Comparison of ENCODE assay signal across 8 mouse cellular contexts in the genomic region with DNA sequence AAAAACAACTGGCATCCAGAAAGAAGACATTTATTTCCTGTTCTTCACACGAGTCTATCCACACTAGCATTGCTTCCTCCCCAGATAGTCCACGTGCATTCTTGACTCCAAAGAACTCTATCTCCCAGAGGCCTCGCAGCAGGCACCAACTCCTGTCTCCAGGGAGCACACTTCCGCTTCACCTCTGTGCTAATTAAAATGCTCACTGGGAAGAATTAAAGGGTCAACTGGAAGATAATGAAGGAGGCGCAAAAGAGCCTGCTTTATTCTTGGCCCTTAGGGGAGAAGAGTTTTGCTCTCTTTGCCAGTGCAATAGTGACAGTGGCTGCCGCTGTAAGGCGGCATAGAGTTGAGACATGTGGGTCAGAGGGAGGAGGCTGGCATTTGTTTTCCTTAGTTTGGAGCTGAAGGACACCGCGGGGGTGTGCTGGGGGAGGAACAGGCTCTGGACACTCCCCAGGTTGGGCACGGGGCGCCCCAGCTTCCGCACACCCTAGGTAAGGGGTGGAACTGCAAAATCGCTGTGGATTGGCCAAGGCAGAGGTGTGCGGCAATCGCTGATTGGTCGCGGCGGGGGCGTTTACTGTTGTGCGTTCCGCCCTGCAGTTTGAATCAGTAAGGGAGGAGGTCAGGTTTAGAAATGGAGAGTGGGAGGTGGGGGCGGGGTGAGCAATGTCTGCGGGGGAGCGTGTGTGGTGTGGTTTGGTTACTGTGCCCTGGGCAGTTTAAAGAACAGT. TPM values are rescaled to one million over a fixed set of nuclear protein-coding genes. Genes with fewer than 3 reads are reported as not detected.
DNase-seq lines count a peak whose midpoint lies in the region; ATAC-seq and TF ChIP-seq lines count a peak whose summit lies in the region.

No protein-coding gene starts in this region.

- H3K36me3 ChIP-seq in CH12.LX (replicated peaks in 1 of 2; ENCODE audit: control insufficient read depth in 1 of 2, insufficient read depth in 1 of 2, low read length in 1 of 2) (peaks cover 0 to 3% of the 10 kb centered on the region in 2 experiments), myocyte (ENCODE audit: control insufficient read depth, insufficient read depth) (no peaks in the 10 kb centered on the region)
- H3K36me3 ChIP-seq in heart, embryonic 13.5 days = no peaks in the 10 kb centered on the region
- no peaks in the 10 kb centered on the region for H3K36me3 ChIP-seq in liver, embryonic 11.5 days (ENCODE audit: control insufficient read depth, insufficient read depth, low read length)
- H3K36me3 ChIP-seq in splenic B cell, adult 2 months (ENCODE audit: control insufficient read depth, insufficient read depth, low read length, poor library complexity, severe bottlenecking) = no peaks in the 10 kb centered on the region

- peak overlapping the region; percentile 63; the same call in 1 of the 2 replicates for H3K9ac ChIP-seq in CH12.LX (ENCODE audit: insufficient read depth, low read depth)
- peak overlapping the region; percentile 79 for H3K9ac ChIP-seq in heart, embryonic 13.5 days
- peak overlapping the region; percentile 67 for H3K9ac ChIP-seq in liver, embryonic 11.5 days (ENCODE audit: low read depth, low read length)

- no peak overlapping the region for H3K27ac ChIP-seq in CH12.LX (ENCODE audit: insufficient read depth, low read depth)
- H3K27ac ChIP-seq in heart, embryonic 13.5 days (replicated peaks) = peak overlapping the region; percentile 89
- peak overlapping the region; percentile 95 for H3K27ac ChIP-seq in liver, embryonic 11.5 days (ENCODE audit: low read depth, low read length)

- no peak for TF ChIP-seq CTCF in CH12.LX (conservative IDR thresholded peaks at IDR 0.05 in 1 of 2, IDR thresholded peaks at IDR 0.05 in 1 of 2; ENCODE audit: low read depth in 2 of 2, low read length in 2 of 2)

- in situ Hi-C loops in CH12.LX (cut with MboI; ENCODE audit: low pct_ligation_motif_present, low pct_unique_long_range_greater_than_20kb, low sequenced_read_pairs) = no loop called here

- TF ChIP-seq POLR2A in CH12.LX (IDR thresholded peaks at IDR 0.05; ENCODE audit: low read depth, low read length) (0 out of 2 replicates have a peak, but pooled peaks have one; percentile 10), myocyte (IDR thresholded peaks at IDR 0.05; ENCODE audit: insufficient read length, low read depth) (peak; percentile 15)

- dilution Hi-C loops in CH12.LX (cut with MboI; ENCODE audit: extremely low pct_ligation_motif_present, extremely low pct_unique_long_range_greater_than_20kb, low sequenced_read_pairs) = no loop called here

- peak overlapping the region in 2 of 3 experiments; percentile 37 to 44 for H3K4me3 ChIP-seq in CH12.LX (replicated peaks in 1 of 3; ENCODE audit: low read depth in 2 of 3, low read length in 2 of 3, poor library complexity in 1 of 3)
- H3K4me3 ChIP-seq in heart, embryonic 13.5 days = peak overlapping the region; percentile 56
- peak overlapping the region; percentile 43 for H3K4me3 ChIP-seq in liver, embryonic 11.5 days (ENCODE audit: low read depth, low read length)
- no peak overlapping the region for H3K4me3 ChIP-seq in myocyte

- TF ChIP-seq EP300 in CH12.LX (IDR thresholded peaks at IDR 0.05; ENCODE audit: low read length) = no peak

- peak; percentile 94 for ATAC-seq in heart, embryonic 13.5 days (ENCODE audit: extremely low read depth, insufficient number of reproducible peaks, low FRiP score, low TSS enrichment)
- peak; percentile 94 for ATAC-seq in liver, embryonic 11.5 days (replicated peaks; ENCODE audit: low FRiP score)

- H3K79me2 ChIP-seq in CH12.LX (replicated peaks; ENCODE audit: control insufficient read depth, extremely low read depth, insufficient read depth, poor library complexity, severe bottlenecking) (no peaks in the 10 kb centered on the region), myocyte (ENCODE audit: control insufficient read depth, insufficient read depth) (peaks cover 5% of the 10 kb centered on the region)

- DNase-seq in CH12.LX (ENCODE audit: extremely low read depth) = peak; percentile 89
- peak; percentile 87 for DNase-seq in c-Kit-positive CD71-negative TER-119-negative erythroid progenitor cells, embryonic 14.5 days (ENCODE audit: low read depth)
- DNase-seq in fibroblast of lung, adult 2 months (ENCODE audit: low read depth) = peak; percentile 94
- peak; percentile 95 for DNase-seq in kidney, postnatal 10 days
- DNase-seq in liver, embryonic 11.5 days (ENCODE audit: low spot score) = peak; percentile 94
- peak; percentile 91 for DNase-seq in splenic B cell, adult 2 months (ENCODE audit: low read depth, low spot score)

- WGBS in heart, embryonic 13.5 days = under 1% methylated on average over 24 of the region's 24 CpGs
- WGBS in liver, embryonic 11.5 days = under 1% methylated on average over 24 of the region's 24 CpGs

- H3K4me1 ChIP-seq in CH12.LX (ENCODE audit: control insufficient read depth in 1 of 2, insufficient read depth in 2 of 2) = peaks cover 8 to 38% of the 10 kb centered on the region in 2 experiments
- H3K4me1 ChIP-seq in heart, embryonic 13.5 days = peaks cover 42% of the 10 kb centered on the region
- H3K4me1 ChIP-seq in liver, embryonic 11.5 days (replicated peaks; ENCODE audit: control insufficient read depth, insufficient read depth, low read length) = peaks cover 48% of the 10 kb centered on the region

- H3K27me3 ChIP-seq in CH12.LX (replicated peaks) (no peaks in the 10 kb centered on the region), myocyte (ENCODE audit: control insufficient read depth, insufficient read depth, insufficient read length) (no peaks in the 10 kb centered on the region)
- H3K27me3 ChIP-seq in heart, embryonic 13.5 days (replicated peaks) = no peaks in the 10 kb centered on the region
- no peaks in the 10 kb centered on the region for H3K27me3 ChIP-seq in liver, embryonic 11.5 days (replicated peaks; ENCODE audit: control insufficient read depth, insufficient read depth, low read length)
- no peaks in the 10 kb centered on the region for H3K27me3 ChIP-seq in splenic B cell, adult 2 months (ENCODE audit: control insufficient read depth, insufficient read depth, low read length, poor library complexity, severe bottlenecking)

- no peak for TF ChIP-seq RAD21 in CH12.LX (IDR thresholded peaks at IDR 0.05; ENCODE audit: low read depth, low read length)

- no peak overlapping the region for H3ac ChIP-seq in myocyte (ENCODE audit: control insufficient read depth, insufficient read length)

- H3K4me2 ChIP-seq in CH12.LX (ENCODE audit: insufficient read depth, low read depth, poor library complexity, severe bottlenecking) (peak overlapping the region; percentile 74), myocyte (ENCODE audit: low read depth) (peak overlapping the region; percentile 78)
- peak overlapping the region; percentile 77 for H3K4me2 ChIP-seq in heart, embryonic 13.5 days
- peak overlapping the region; percentile 79 for H3K4me2 ChIP-seq in liver, embryonic 11.5 days

- no peaks in the 10 kb centered on the region for H3K9me3 ChIP-seq in CH12.LX (replicated peaks; ENCODE audit: low read length)
- no peaks in the 10 kb centered on the region for H3K9me3 ChIP-seq in heart, embryonic 13.5 days
- H3K9me3 ChIP-seq in liver, embryonic 11.5 days (ENCODE audit: control insufficient read depth, low read length) = no peaks in the 10 kb centered on the region

TF ChIP-seq in CH12.LX, 34 proteins besides CTCF, POLR2A, EP300 and RAD21 (continues in another document):
- TF ChIP-seq USF2 (conservative IDR thresholded peaks at IDR 0.05; ENCODE audit: low read depth, low read length) = no peak
- peak; percentile 22; the same call in 1 of the 2 replicates for TF ChIP-seq ZMIZ1 (IDR thresholded peaks at IDR 0.05; ENCODE audit: low read depth, low read length)

TF ChIP-seq in myocyte, 11 proteins besides CTCF, POLR2A, EP300 and RAD21:
- TF ChIP-seq USF1 (IDR thresholded peaks at IDR 0.05; ENCODE audit: low read depth) = no peak

RNA-seq across cellular contexts. Expression of a gene that starts 2.0 kb away (rescaled TPM):
- 30.9 and 36.6 TPM in 2 replicates for total RNA-seq in CH12.LX (2012; rRNA removed)
- 12.9 and 13.5 TPM in 2 replicates for total RNA-seq in CH12.LX (2014; rRNA removed)
- 56.9 and 65.6 TPM in 2 replicates for polyA plus RNA-seq in CH12.LX (2012; ENCODE audit: insufficient read length, low read depth)
- 65.4 and 66.3 TPM in 2 replicates for polyA plus RNA-seq in heart, embryonic 13.5 days (2015; fragmentation: Nextera tagmentation; extraction: Ambion mirVana)
- 84.7 and 90.1 TPM in 2 replicates for polyA plus RNA-seq in liver, embryonic 11.5 days (2014; fragmentation: Nextera tagmentation; extraction: Ambion mirVana)
- 54.1 TPM for polyA plus RNA-seq in myocyte (2012; fragmentation: generic; extraction: Trizol)

RNA-seq across cellular contexts. Expression of a gene that starts 13.3 kb away (rescaled TPM):
- total RNA-seq in CH12.LX (2012; rRNA removed) (not detected in 2 replicates), CH12.LX (2014; rRNA removed) (not detected in 2 replicates)
- polyA plus RNA-seq in CH12.LX (2012; ENCODE audit: insufficient read length, low read depth) (1.5 and 2.3 TPM in 2 replicates), myocyte (2012; fragmentation: generic; extraction: Trizol) (1.9 TPM)
- 0.43 and 0.52 TPM in 2 replicates for polyA plus RNA-seq in heart, embryonic 13.5 days (2015; fragmentation: Nextera tagmentation; extraction: Ambion mirVana)
- polyA plus RNA-seq in liver, embryonic 11.5 days (2014; fragmentation: Nextera tagmentation; extraction: Ambion mirVana) = 2.8 and 5.4 TPM in 2 replicates

RNA-seq across cellular contexts. Expression of a gene that starts 41.8 kb away (rescaled TPM):
- 0.25 TPM in 2 replicates for total RNA-seq in CH12.LX (2012; rRNA removed)
- 0.28 TPM in 1 of 2 replicates, not detected in the other for total RNA-seq in CH12.LX (2014; rRNA removed)
- 0.90 and 1.3 TPM in 2 replicates for polyA plus RNA-seq in CH12.LX (2012; ENCODE audit: insufficient read length, low read depth)
- polyA plus RNA-seq in heart, embryonic 13.5 days (2015; fragmentation: Nextera tagmentation; extraction: Ambion mirVana) = 1.1 and 1.2 TPM in 2 replicates
- 0.64 and 0.89 TPM in 2 replicates for polyA plus RNA-seq in liver, embryonic 11.5 days (2014; fragmentation: Nextera tagmentation; extraction: Ambion mirVana)
- 2.6 TPM for polyA plus RNA-seq in myocyte (2012; fragmentation: generic; extraction: Trizol)

RNA-seq across cellular contexts. Expression of a gene that starts 41.9 kb away (rescaled TPM):
- total RNA-seq in CH12.LX (2012; rRNA removed) = 11.7 and 12.0 TPM in 2 replicates
- 12.5 and 13.9 TPM in 2 replicates for total RNA-seq in CH12.LX (2014; rRNA removed)
- polyA plus RNA-seq in CH12.LX (2012; ENCODE audit: insufficient read length, low read depth) = 31.8 and 37.1 TPM in 2 replicates
- 38.5 and 49.6 TPM in 2 replicates for polyA plus RNA-seq in heart, embryonic 13.5 days (2015; fragmentation: Nextera tagmentation; extraction: Ambion mirVana)
- polyA plus RNA-seq in liver, embryonic 11.5 days (2014; fragmentation: Nextera tagmentation; extraction: Ambion mirVana) = 61.6 and 62.0 TPM in 2 replicates
- 306 TPM for polyA plus RNA-seq in myocyte (2012; fragmentation: generic; extraction: Trizol)

RNA-seq across cellular contexts. Expression of a gene that starts 47.3 kb away (rescaled TPM):
- total RNA-seq in CH12.LX (2012; rRNA removed) (0.38 and 0.51 TPM in 2 replicates), CH12.LX (2014; rRNA removed) (0.72 and 0.86 TPM in 2 replicates)
- polyA plus RNA-seq in CH12.LX (2012; ENCODE audit: insufficient read length, low read depth) (0.41 and 0.44 TPM in 2 replicates), myocyte (2012; fragmentation: generic; extraction: Trizol) (486 TPM)
- polyA plus RNA-seq in heart, embryonic 13.5 days (2015; fragmentation: Nextera tagmentation; extraction: Ambion mirVana) = not detected in 2 replicates
- 0.23 TPM in 1 of 2 replicates, not detected in the other for polyA plus RNA-seq in liver, embryonic 11.5 days (2014; fragmentation: Nextera tagmentation; extraction: Ambion mirVana)
